Mouse (Mus musculus): ENCODE measurements around the gene Wdr76. TPM values are rescaled to one million over a fixed set of nuclear protein-coding genes. Genes with fewer than 3 reads are reported as not detected.
"Not testable (repeated sequence)": the region's sequence is repeated elsewhere in the genome, so short reads cannot be mapped to it uniquely, and the experiment has no call there.

The Wdr76 gene
- polyA plus RNA-seq (2015; fragmentation: Nextera tagmentation; extraction: Ambion mirVana): 3.2 and 4.1 TPM in 2 replicates

DNA sequence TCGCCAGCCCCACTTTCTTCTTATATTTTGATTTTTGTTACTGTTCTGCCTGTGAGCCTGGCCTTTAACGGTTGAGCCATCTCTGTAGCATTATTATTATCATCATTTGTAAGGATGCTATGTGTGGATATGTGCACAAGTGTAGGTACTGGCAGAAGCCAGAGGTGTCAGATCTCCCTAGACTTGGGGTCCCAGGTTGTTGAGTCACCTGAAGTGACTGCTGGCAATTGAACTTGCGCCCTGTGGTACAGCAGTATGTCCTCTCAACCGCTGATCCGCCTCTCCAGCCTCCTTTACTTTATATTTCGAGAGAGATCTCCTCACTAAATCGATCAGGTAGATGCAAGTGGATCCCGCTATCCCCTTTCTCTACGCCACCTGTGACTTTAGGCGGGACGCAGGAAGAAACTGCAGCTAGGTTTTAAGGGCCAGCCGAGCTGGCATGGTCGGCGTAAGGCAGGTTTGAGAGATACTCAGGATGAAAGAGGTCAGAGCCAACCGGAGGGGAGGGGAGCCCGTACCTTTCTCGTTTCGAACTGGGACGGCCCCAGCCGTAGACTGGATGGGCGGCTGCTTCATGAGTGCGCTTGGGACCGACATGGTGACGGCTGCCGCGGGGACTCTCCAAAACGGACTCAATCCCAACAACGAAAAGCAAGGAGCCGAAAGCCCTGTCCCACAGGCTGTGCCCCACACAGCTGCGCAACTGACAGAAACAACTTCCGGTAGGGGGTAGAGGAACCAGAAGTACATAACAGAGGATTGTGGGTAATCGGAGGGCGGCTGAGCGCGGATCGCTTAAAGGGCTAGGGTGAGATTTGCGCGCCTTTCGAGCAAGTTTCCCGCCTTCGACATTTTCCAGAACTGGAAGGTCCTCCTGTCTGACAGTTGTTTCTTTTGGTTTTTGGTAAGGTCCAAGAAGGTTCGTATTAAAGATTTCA, at the start of gene Wdr76, which contains the start of gene Mfap1a:
Gene Wdr76 (plus strand): TSS at position 782 of the 941 bp plus-strand sequence.
Gene Mfap1a (minus strand): TSS at position 724 of the 941 bp plus-strand sequence.
- peak within 1 kb of the TSS; percentile 60 for H3K4me3 ChIP-seq (ENCODE audit: low read depth, low read length)
- WGBS: 5% methylated on average over 37 of the region's 42 CpGs
- ATAC-seq: peak; percentile 96
- H3K9me3 ChIP-seq (replicated peaks; ENCODE audit: control insufficient read depth, low read length, poor library complexity, severe bottlenecking); H3K27me3 ChIP-seq (ENCODE audit: control insufficient read depth, insufficient read depth, low read depth, low read length); H3K36me3 ChIP-seq (ENCODE audit: control insufficient read depth, insufficient read depth, low read length); H3K4me1 ChIP-seq (ENCODE audit: control insufficient read depth, insufficient read depth, low read length): not testable (repeated sequence)
- H3K27ac ChIP-seq (ENCODE audit: low read length): peak within 1 kb of the TSS; percentile 38; the same call in 1 of the 2 replicates
- H3K4me2 ChIP-seq (ENCODE audit: low read length): peak within 1 kb of the TSS; percentile 72
- H3K9ac ChIP-seq (ENCODE audit: low read depth, low read length): peak within 1 kb of the TSS; percentile 69

DNA sequence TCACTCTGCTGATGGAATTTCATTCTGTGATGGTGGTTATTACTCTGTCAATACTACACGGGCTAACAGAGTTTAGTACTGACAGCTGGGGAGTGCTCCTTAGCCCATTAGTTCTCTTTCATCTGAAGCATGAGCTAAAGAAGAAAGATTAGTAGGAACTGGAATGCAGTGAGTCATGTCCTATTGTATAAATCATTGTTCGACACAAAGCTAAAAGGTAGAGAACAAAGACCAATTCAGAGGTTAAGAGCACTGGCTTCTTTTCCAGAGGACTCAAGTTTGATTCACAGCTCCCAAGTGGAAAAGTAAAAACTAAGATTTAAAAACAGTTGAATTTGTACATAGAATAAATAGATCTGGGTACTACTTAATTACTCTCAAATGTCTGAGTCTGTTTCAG, 46.5 kb upstream of the Wdr76 start:
- H3K4me3 ChIP-seq (ENCODE audit: low read depth, low read length): no peak overlapping the region
- H3K9ac ChIP-seq (ENCODE audit: low read depth, low read length): no peak overlapping the region
- no peak overlapping the region for H3K4me2 ChIP-seq (ENCODE audit: low read length)
- peaks cover 13% of the 10 kb centered on the region for H3K4me1 ChIP-seq (ENCODE audit: control insufficient read depth, insufficient read depth, low read length)
- H3K9me3 ChIP-seq (replicated peaks; ENCODE audit: control insufficient read depth, low read length, poor library complexity, severe bottlenecking): no peaks in the 10 kb centered on the region
- no peak overlapping the region for H3K27ac ChIP-seq (ENCODE audit: low read length)
- 66% methylated on average over 2 of the region's 2 CpGs for WGBS
- no peak for ATAC-seq
- H3K27me3 ChIP-seq (ENCODE audit: control insufficient read depth, insufficient read depth, low read depth, low read length): no peaks in the 10 kb centered on the region
- no peaks in the 10 kb centered on the region; the same call in 1 of the 2 replicates for H3K36me3 ChIP-seq (ENCODE audit: control insufficient read depth, insufficient read depth, low read length)

GRCm38 (mm10) chr2:121468982-121469381, 37.5 kb upstream of the Wdr76 start:
- not testable (repeated sequence) for H3K4me2 ChIP-seq (ENCODE audit: low read length); ATAC-seq
- WGBS: 100% methylated on average over 1 of the region's 6 CpGs

GRCm38 (mm10) chr2:121472783-121473182, 33.7 kb upstream of the Wdr76 start:
- not testable (repeated sequence) for ATAC-seq; H3K36me3 ChIP-seq (ENCODE audit: control insufficient read depth, insufficient read depth, low read length); H3K9ac ChIP-seq (ENCODE audit: low read depth, low read length); H3K27me3 ChIP-seq (ENCODE audit: control insufficient read depth, insufficient read depth, low read depth, low read length); H3K27ac ChIP-seq (ENCODE audit: low read length); H3K4me1 ChIP-seq (ENCODE audit: control insufficient read depth, insufficient read depth, low read length); H3K4me3 ChIP-seq (ENCODE audit: low read depth, low read length); H3K4me2 ChIP-seq (ENCODE audit: low read length); H3K9me3 ChIP-seq (replicated peaks; ENCODE audit: control insufficient read depth, low read length, poor library complexity, severe bottlenecking)
- whole genome bisulfite sequencing: 100% methylated on average over 3 of the region's 3 CpGs

More at GRCm38 (mm10) chr2:121468982-121469381, 37.5 kb upstream of the Wdr76 start:
- H3K27ac ChIP-seq (ENCODE audit: low read length); H3K36me3 ChIP-seq (ENCODE audit: control insufficient read depth, insufficient read depth, low read length); H3K4me1 ChIP-seq (ENCODE audit: control insufficient read depth, insufficient read depth, low read length); H3K9ac ChIP-seq (ENCODE audit: low read depth, low read length); H3K9me3 ChIP-seq (replicated peaks; ENCODE audit: control insufficient read depth, low read length, poor library complexity, severe bottlenecking); H3K27me3 ChIP-seq (ENCODE audit: control insufficient read depth, insufficient read depth, low read depth, low read length); H3K4me3 ChIP-seq (ENCODE audit: low read depth, low read length): not testable (repeated sequence)

- Histone ChIP-seq H3K4me2 (ENCODE audit: low read length) (peak within 1 kb of the TSS; percentile 73), H3K4me3 (ENCODE audit: low read depth, low read length) (peak within 1 kb of the TSS; percentile 47), H3K9ac (ENCODE audit: low read depth, low read length) (peak within 1 kb of the TSS; percentile 50), H3K27ac (ENCODE audit: low read length) (peak within 1 kb of the TSS; percentile 31)
- H3K36me3 ChIP-seq (ENCODE audit: control insufficient read depth, insufficient read depth, low read length); H3K9me3 ChIP-seq (replicated peaks; ENCODE audit: control insufficient read depth, low read length, poor library complexity, severe bottlenecking); H3K4me1 ChIP-seq (ENCODE audit: control insufficient read depth, insufficient read depth, low read length); H3K27me3 ChIP-seq (ENCODE audit: control insufficient read depth, insufficient read depth, low read depth, low read length): not testable (repeated sequence)
- 5% methylated on average over 39 of the region's 41 CpGs for whole genome bisulfite sequencing
- peak; percentile 97 for ATAC-seq
These were observed 33.0 kb upstream of the Wdr76 start, which contains the start of gene Mfap1b for GRCm38 (mm10) chr2:121473301-121474179. TSS of gene Mfap1b (minus strand) at chr2:121474067.

GRCm38 (mm10) chr2:121474180-121474535, 32.4 kb upstream of the Wdr76 start:
- 39% methylated on average over 8 of the region's 8 CpGs for WGBS
- peaks cover 2% of the 10 kb centered on the region; the same call in 1 of the 2 replicates for H3K4me1 ChIP-seq (ENCODE audit: control insufficient read depth, insufficient read depth, low read length)
- H3K36me3 ChIP-seq (ENCODE audit: control insufficient read depth, insufficient read depth, low read length): no peaks in the 10 kb centered on the region
- ATAC-seq: no peak
- H3K27me3 ChIP-seq (ENCODE audit: control insufficient read depth, insufficient read depth, low read depth, low read length): no peaks in the 10 kb centered on the region
- no peaks in the 10 kb centered on the region for H3K9me3 ChIP-seq (replicated peaks; ENCODE audit: control insufficient read depth, low read length, poor library complexity, severe bottlenecking)
- H3K9ac ChIP-seq (ENCODE audit: low read depth, low read length): peak overlapping the region; percentile 50; the same call in 1 of the 2 replicates
- H3K27ac ChIP-seq (ENCODE audit: low read length): peak overlapping the region; percentile 31
- peak overlapping the region; percentile 47 for H3K4me3 ChIP-seq (ENCODE audit: low read depth, low read length)
- H3K4me2 ChIP-seq (ENCODE audit: low read length): peak overlapping the region; percentile 50

GRCm38 (mm10) chr2:121475306-121475705, 31.2 kb upstream of the Wdr76 start:
- not testable (repeated sequence) for H3K9me3 ChIP-seq (replicated peaks; ENCODE audit: control insufficient read depth, low read length, poor library complexity, severe bottlenecking); H3K36me3 ChIP-seq (ENCODE audit: control insufficient read depth, insufficient read depth, low read length); H3K27me3 ChIP-seq (ENCODE audit: control insufficient read depth, insufficient read depth, low read depth, low read length); H3K4me2 ChIP-seq (ENCODE audit: low read length); H3K27ac ChIP-seq (ENCODE audit: low read length); H3K4me1 ChIP-seq (ENCODE audit: control insufficient read depth, insufficient read depth, low read length); ATAC-seq; H3K4me3 ChIP-seq (ENCODE audit: low read depth, low read length); H3K9ac ChIP-seq (ENCODE audit: low read depth, low read length)
- 95% methylated on average over 2 of the region's 2 CpGs for WGBS

DNA sequence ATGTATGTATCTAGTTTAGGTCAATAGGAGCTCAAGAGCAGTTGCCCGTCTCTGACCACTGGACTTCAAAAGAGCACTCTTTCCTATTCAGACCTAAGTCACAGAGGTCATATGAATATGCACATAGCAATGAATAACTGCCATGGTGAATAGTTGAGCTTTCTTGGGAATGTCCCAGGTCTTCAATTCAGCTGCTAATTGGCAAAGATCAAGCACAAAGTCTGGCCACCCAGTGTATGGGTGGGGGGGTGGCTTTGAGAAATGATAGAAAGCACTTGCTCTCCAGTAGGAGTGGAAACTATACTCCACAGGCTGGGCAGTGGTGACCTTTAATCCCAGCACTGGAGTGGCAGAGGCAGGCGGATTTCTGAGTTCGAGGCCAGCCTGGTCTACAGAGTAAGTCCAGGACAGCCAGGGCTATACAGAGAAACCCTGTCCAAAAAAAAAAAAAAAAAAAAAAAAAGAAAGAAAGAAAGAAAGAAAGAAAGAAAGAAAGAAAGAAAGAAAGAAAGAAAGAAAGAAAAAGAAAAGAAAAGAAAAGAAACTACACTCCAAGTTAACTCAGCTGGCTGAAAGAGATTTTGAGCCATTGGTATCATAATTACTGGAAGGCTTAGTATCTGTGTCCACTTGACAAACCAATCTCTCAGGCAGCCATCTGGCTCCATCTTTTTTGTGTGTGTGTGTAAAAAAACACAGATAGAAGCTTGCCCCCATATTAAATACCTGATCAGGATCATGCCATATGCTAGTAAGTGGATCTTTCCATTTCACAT, 28.8 kb upstream of the Wdr76 start:
- Histone ChIP-seq H3K4me3 (ENCODE audit: low read depth, low read length) (no peak overlapping the region), H3K9me3 (replicated peaks; ENCODE audit: control insufficient read depth, low read length, poor library complexity, severe bottlenecking) (no peaks in the 10 kb centered on the region), H3K36me3 (ENCODE audit: control insufficient read depth, insufficient read depth, low read length) (no peaks in the 10 kb centered on the region), H3K4me1 (ENCODE audit: control insufficient read depth, insufficient read depth, low read length) (peaks cover 2% of the 10 kb centered on the region; the same call in 1 of the 2 replicates), H3K9ac (ENCODE audit: low read depth, low read length) (no peak overlapping the region), H3K4me2 (ENCODE audit: low read length) (no peak overlapping the region), H3K27me3 (ENCODE audit: control insufficient read depth, insufficient read depth, low read depth, low read length) (no peaks in the 10 kb centered on the region), H3K27ac (ENCODE audit: low read length) (no peak overlapping the region)
- 83% methylated on average over 3 of the region's 3 CpGs for WGBS
- no peak for ATAC-seq

All from midbrain, embryonic 16.5 days (tissue).